Mouse (Mus musculus): ENCODE results near the gene Olfr1434.
"Not testable (repeated sequence)": the region's sequence is repeated elsewhere in the genome, so short reads cannot be mapped to it uniquely, and the experiment has no call there.

The Olfr1434 gene

GRCm38 (mm10) chr19:12279554-12279953, at the start of gene Olfr1434:
TSS of gene Olfr1434 (plus strand) at chr19:12279854.
- DNase-seq (ENCODE audit: low spot score), result no peak

GRCm38 (mm10) chr19:12232496-12232895, 47.2 kb upstream of the Olfr1434 start, which contains the start of gene Olfr1432:
TSS of gene Olfr1432 (minus strand) at chr19:12232596.
- not testable (repeated sequence) for DNase-seq (ENCODE audit: low spot score)

- no peak for DNase-seq (ENCODE audit: low spot score)
These were observed 38.1 kb upstream of the Olfr1434 start, which contains the start of gene Olfr262 for GRCm38 (mm10) chr19:12241559-12241958. TSS of gene Olfr262 (minus strand) at chr19:12241659.

GRCm38 (mm10) chr19:12260732-12261131, 18.9 kb upstream of the Olfr1434 start, which contains the start of gene Olfr235:
TSS of gene Olfr235 (plus strand) at chr19:12261032.
- DNase-seq (ENCODE audit: low spot score), result no peak

GRCm38 (mm10) chr19:12292979-12293378, 13.3 kb downstream of the Olfr1434 start:
- DNase-seq (ENCODE audit: low spot score), result no peak

GRCm38 (mm10) chr19:12299030-12299429, 19.4 kb downstream of the Olfr1434 start, which contains the start of gene Olfr1436:
TSS of gene Olfr1436 (minus strand) at chr19:12299130.
- DNase-seq (ENCODE audit: low spot score), result not testable (repeated sequence)

GRCm38 (mm10) chr19:12325001-12325400, 45.3 kb downstream of the Olfr1434 start, which contains the start of gene Olfr1437:
TSS of gene Olfr1437 (minus strand) at chr19:12325101.
- DNase-seq (ENCODE audit: low spot score), result no peak
